In genomic region chr12:111677421-111677820, GRCm38 (mm10) we compare ENCODE assay signal across 8 mouse cellular contexts. TPM values are rescaled to one million over a fixed set of nuclear protein-coding genes. Genes with fewer than 3 reads are reported as not detected.
A peak's percentile ranks its signal among the peaks of the same experiment; 100 is the strongest.
DNase-seq lines count a peak whose midpoint lies in the region; ATAC-seq and TF ChIP-seq lines count a peak whose summit lies in the region.

No protein-coding gene starts in this region.

- no peak for ATAC-seq in cerebellum, adult (ENCODE audit: insufficient number of reproducible peaks, low FRiP score, low TSS enrichment)
- peak; percentile 24 for ATAC-seq in CD4-positive, CD25-positive, alpha-beta regulatory T cell, adult 4 months
- ATAC-seq in forebrain, embryonic 12.5 days (ENCODE audit: low FRiP score): no peak; the same call in 1 of the 2 replicates

- H3K9ac ChIP-seq in forebrain, embryonic 12.5 days: peak overlapping the region; percentile 77

- 17% methylated on average over 5 of the region's 5 CpGs for WGBS in forebrain, embryonic 12.5 days

- H3K27ac ChIP-seq in forebrain, embryonic 12.5 days: peak overlapping the region; percentile 95

- peak overlapping the region; percentile 84 for H3K4me3 ChIP-seq in forebrain, embryonic 12.5 days (replicated peaks)
- H3K4me3 ChIP-seq in myocyte: peak overlapping the region; percentile 88

- DNase-seq in cerebellum, adult 9-11 months: peak; percentile 69
- DNase-seq in kidney, postnatal 36 days: peak; percentile 39 to 64
- no peak for DNase-seq in layer of hippocampus, postnatal 36 days
- DNase-seq in gastrocnemius, adult 18-20 months (ENCODE audit: low spot score): no peak

- H3K4me1 ChIP-seq in forebrain, embryonic 12.5 days: peaks cover 32% of the 10 kb centered on the region

- H3K9me3 ChIP-seq in forebrain, embryonic 12.5 days: no peaks in the 10 kb centered on the region

- H3K79me2 ChIP-seq in myocyte (ENCODE audit: control insufficient read depth, insufficient read depth): peaks cover 15% of the 10 kb centered on the region

- peak overlapping the region; percentile 1 for H3ac ChIP-seq in myocyte (ENCODE audit: control insufficient read depth, insufficient read length)

- no peak for TF ChIP-seq POLR2A in myocyte (IDR thresholded peaks at IDR 0.05; ENCODE audit: insufficient read length, low read depth)

- H3K27me3 ChIP-seq in forebrain, embryonic 12.5 days: peaks cover 19% of the 10 kb centered on the region; the same call in 1 of the 2 replicates
- no peaks in the 10 kb centered on the region for H3K27me3 ChIP-seq in myocyte (ENCODE audit: control insufficient read depth, insufficient read depth, insufficient read length)

- peak overlapping the region; percentile 98 for H3K4me2 ChIP-seq in forebrain, embryonic 12.5 days
- H3K4me2 ChIP-seq in myocyte (ENCODE audit: low read depth): peak overlapping the region; percentile 78

- peaks cover 23% of the 10 kb centered on the region for H3K36me3 ChIP-seq in forebrain, embryonic 12.5 days (replicated peaks)
- H3K36me3 ChIP-seq in myocyte (ENCODE audit: control insufficient read depth, insufficient read depth): no peaks in the 10 kb centered on the region

TF ChIP-seq in myocyte, 11 proteins besides CTCF, POLR2A, EP300 and RAD21:
- TF ChIP-seq TCF3 (IDR thresholded peaks at IDR 0.05; ENCODE audit: insufficient read length, low read depth) (no peak), USF1 (IDR thresholded peaks at IDR 0.05; ENCODE audit: low read depth) (no peak), SRF (IDR thresholded peaks at IDR 0.05; ENCODE audit: control insufficient read depth, insufficient read length, low read depth) (no peak), E2F4 (IDR thresholded peaks at IDR 0.05; ENCODE audit: insufficient read depth) (no peak), CEBPB (IDR thresholded peaks at IDR 0.05; ENCODE audit: insufficient read depth, poor library complexity, severe bottlenecking) (no peak), REST (IDR thresholded peaks at IDR 0.05; ENCODE audit: insufficient read depth, insufficient read length) (no peak), TCF12 (IDR thresholded peaks at IDR 0.05; ENCODE audit: insufficient read depth, poor library complexity, severe bottlenecking) (no peak), MAX (IDR thresholded peaks at IDR 0.05; ENCODE audit: low read depth) (no peak), MYOG (IDR thresholded peaks at IDR 0.05; ENCODE audit: control insufficient read depth in 1 of 3, insufficient read depth in 1 of 3, insufficient read length in 2 of 3, low read depth in 2 of 3) (no peak), POLR2AphosphoS2 (IDR thresholded peaks at IDR 0.05; ENCODE audit: insufficient read length, low read depth) (no peak), MYOD1 (IDR thresholded peaks at IDR 0.05; ENCODE audit: control insufficient read depth in 1 of 3, insufficient read length in 2 of 3, low read depth in 2 of 3) (no peak)

RNA-seq across cellular contexts. Expression of gene Trmt61a, which starts 0.5 kb away (rescaled TPM):
- 1 to 10 TPM; 2.9 to 4.8 TPM for polyA plus RNA-seq in CD4-positive, CD25-positive, alpha-beta regulatory T cell, adult 4 months (2017; shearing (Covaris generic))
- 15.4 and 16.7 TPM in 2 replicates for polyA plus RNA-seq in forebrain, embryonic 12.5 days (2016; fragmentation: Nextera tagmentation; extraction: Ambion mirVana)
- polyA plus RNA-seq in myocyte (2012; fragmentation: generic; extraction: Trizol): 17.7 TPM
- total RNA-seq in layer of hippocampus, postnatal 36 days (2021): 10 to 100 TPM; 16.1 to 17.4 TPM
- 1 to 10 TPM; 2.4 to 3.9 TPM for total RNA-seq in gastrocnemius, adult 18-20 months (2021)

RNA-seq across cellular contexts. Expression of gene Ckb, which starts 5.3 kb away (rescaled TPM):
- 10 to 100 TPM; 24.1 to 30.0 TPM for polyA plus RNA-seq in CD4-positive, CD25-positive, alpha-beta regulatory T cell, adult 4 months (2017; shearing (Covaris generic))
- 2,395 and 2,485 TPM in 2 replicates for polyA plus RNA-seq in forebrain, embryonic 12.5 days (2016; fragmentation: Nextera tagmentation; extraction: Ambion mirVana)
- 670 TPM for polyA plus RNA-seq in myocyte (2012; fragmentation: generic; extraction: Trizol)
- 1,000 to 10,000 TPM; 1,201 to 1,207 TPM for total RNA-seq in layer of hippocampus, postnatal 36 days (2021)
- total RNA-seq in gastrocnemius, adult 18-20 months (2021): 10 to 100 TPM in 1 of 2 experiments, 1 to 10 TPM in 1; 5.9 to 12.2 TPM

RNA-seq across cellular contexts. Expression of gene Bag5, which starts 35.6 kb away (rescaled TPM):
- 10 to 100 TPM; 32.5 to 37.9 TPM for polyA plus RNA-seq in CD4-positive, CD25-positive, alpha-beta regulatory T cell, adult 4 months (2017; shearing (Covaris generic))
- 59.0 and 62.7 TPM in 2 replicates for polyA plus RNA-seq in forebrain, embryonic 12.5 days (2016; fragmentation: Nextera tagmentation; extraction: Ambion mirVana)
- polyA plus RNA-seq in myocyte (2012; fragmentation: generic; extraction: Trizol): 20.3 TPM
- 10 to 100 TPM; 50.1 to 51.3 TPM for total RNA-seq in layer of hippocampus, postnatal 36 days (2021)
- 10 to 100 TPM; 16.0 to 16.9 TPM for total RNA-seq in gastrocnemius, adult 18-20 months (2021)

RNA-seq across cellular contexts. Expression of gene Apopt1, which starts 35.6 kb away (rescaled TPM):
- polyA plus RNA-seq in CD4-positive, CD25-positive, alpha-beta regulatory T cell, adult 4 months (2017; shearing (Covaris generic)): 10 to 100 TPM; 69.2 to 69.5 TPM
- polyA plus RNA-seq in forebrain, embryonic 12.5 days (2016; fragmentation: Nextera tagmentation; extraction: Ambion mirVana): 55.0 and 56.0 TPM in 2 replicates
- polyA plus RNA-seq in myocyte (2012; fragmentation: generic; extraction: Trizol): 54.6 TPM
- 10 to 100 TPM; 35.7 to 37.9 TPM for total RNA-seq in layer of hippocampus, postnatal 36 days (2021)
- 10 to 100 TPM; 40.5 to 43.5 TPM for total RNA-seq in gastrocnemius, adult 18-20 months (2021)

Comparison
In these comparisons a context has a peak if more than half of its experiments do, and no peak if none do; other contexts are left out.
1. DNase-seq: peak in cerebellum, adult 9-11 months (single experiment) and kidney, postnatal 36 days (2 of 2); none in layer of hippocampus, postnatal 36 days (0 of 2) and gastrocnemius, adult 18-20 months (single experiment).
2. RNA of gene Ckb, which starts 5.3 kb away (polyA plus RNA-seq): 2,395 to 2,485 TPM in forebrain, embryonic 12.5 days and 670 TPM in myocyte (single experiment); 24.1 to 30.0 TPM in CD4-positive, CD25-positive, alpha-beta regulatory T cell, adult 4 months; every median in the first group is over 10 times any median in the second.